Mouse (Mus musculus) thymus, adult 2 months (tissue): Measurements from ENCODE around the gene Psma6. TPM values are rescaled to one million over a fixed set of nuclear protein-coding genes. Genes with fewer than 3 reads are reported as not detected.
"Not testable (repeated sequence)": the region's sequence is repeated elsewhere in the genome, so short reads cannot be mapped to it uniquely, and the experiment has no call there.

Source experiments
- DNase-seq: peaks from one replicate; pipeline ENCODE4 v3.0.0; 2021
- H3K27ac ChIP-seq: fragments of 200-500 bp; 2 replicates; pipeline ENCODE4 v1.5.1; 2012; ENCODE audit warnings: low read length, control low read depth; ENCODE audit not compliant: control insufficient read depth, insufficient read depth
- H3K27me3 ChIP-seq: fragments of 200-500 bp; 2 replicates; pipeline ENCODE4 v1.6.1; 2012; ENCODE audit warnings: mild to moderate bottlenecking, low read length, moderate library complexity, mixed read lengths; ENCODE audit not compliant: control insufficient read depth, insufficient read depth
- H3K36me3 ChIP-seq: fragments of 200-500 bp; 2 replicates; pipeline ENCODE4 v1.6.1; 2012; ENCODE audit warnings: mild to moderate bottlenecking, low read length, moderate library complexity; ENCODE audit not compliant: control insufficient read depth, insufficient read depth
- H3K4me1 ChIP-seq: fragments of 200-500 bp; replicated peaks from 2 replicates; pipeline ENCODE4 v1.6.1; 2012; ENCODE audit warnings: low read length; ENCODE audit not compliant: control insufficient read depth, insufficient read depth
- H3K4me3 ChIP-seq: fragments of 200-500 bp; 2 replicates; pipeline ENCODE4 v1.5.1; 2012; ENCODE audit warnings: mild to moderate bottlenecking, low read length, control low read depth, moderate library complexity; ENCODE audit not compliant: control insufficient read depth, insufficient read depth
- CTCF ChIP-seq: fragments of 200-500 bp; IDR thresholded peaks from 2 replicates; pipeline ENCODE4 v1.5.1; 2012; ENCODE audit warnings: mild to moderate bottlenecking, control low read depth, low read length, moderate library complexity, borderline replicate concordance; ENCODE audit not compliant: control insufficient read depth, poor library complexity, insufficient read depth; ENCODE audit errors: extremely low read depth
- POLR2A ChIP-seq: fragments of 200-500 bp; IDR thresholded peaks from 2 replicates; pipeline ENCODE4 v1.6.1; 2012; ENCODE audit warnings: mild to moderate bottlenecking, low read length, control low read depth, moderate library complexity; ENCODE audit not compliant: control insufficient read depth, poor library complexity, insufficient read depth; ENCODE audit errors: extremely low read depth
- WGBS: fragments of 180-500 bp; shearing (Covaris S2); methylation state at CpG from one replicate; pipeline ENCODE4 v1.1.7; 2018; 5-methylcytosine and 5-hydroxymethylcytosine counted together
- polyA plus RNA-seq: library from polyadenylated mRNA; depleted of rRNA; stranded (reverse); fragments of >200 nt; gene quantifications from 2 replicates; pipeline ENCODE4 v1.2.3, GENCODE M21; 2012; rRNA removed

Gene Psma6
- 74.8 and 92.3 TPM in 2 replicates for polyA plus RNA-seq

- H3K36me3 ChIP-seq: no peaks in the 10 kb centered on the region
- peak; percentile 38 for DNase-seq
- TF ChIP-seq POLR2A: peak; percentile 10; the same call in 1 of the 2 replicates
- no peak for TF ChIP-seq CTCF
- WGBS: 56% methylated on average over 10 of the region's 10 CpGs
- peaks cover 58% of the 10 kb centered on the region for H3K4me1 ChIP-seq
- H3K4me3 ChIP-seq: no peak within 1 kb of the TSS
- H3K27me3 ChIP-seq: no peaks in the 10 kb centered on the region
- H3K27ac ChIP-seq: peak within 1 kb of the TSS; percentile 93
Observed at GRCm38 (mm10) chr12:55384023-55384749, at the start of gene Psma6. TSS of gene Psma6 (plus strand) at chr12:55384222.

GRCm38 (mm10) chr12:55338490-55338889 lies 45.5 kb upstream of the Psma6 start:
- H3K27me3 ChIP-seq, DNase-seq: not testable (repeated sequence)
- WGBS: 93% methylated on average over 1 of the region's 2 CpGs

GRCm38 (mm10) chr12:55343045-55343444 lies 41.0 kb upstream of the Psma6 start:
- WGBS: 89% methylated on average over 1 of the region's 1 CpGs
- not testable (repeated sequence) for H3K27ac ChIP-seq, H3K27me3 ChIP-seq, H3K4me1 ChIP-seq, H3K36me3 ChIP-seq, DNase-seq, H3K4me3 ChIP-seq

More at GRCm38 (mm10) chr12:55338490-55338889, 45.5 kb upstream of the Psma6 start:
- H3K4me3 ChIP-seq, H3K36me3 ChIP-seq, H3K4me1 ChIP-seq, H3K27ac ChIP-seq: not testable (repeated sequence)

GRCm38 (mm10) chr12:55343998-55344397 lies 40.0 kb upstream of the Psma6 start:
- Histone ChIP-seq H3K27me3 (no peaks in the 10 kb centered on the region), H3K4me1 (no peaks in the 10 kb centered on the region), H3K36me3 (no peaks in the 10 kb centered on the region), H3K27ac (no peak overlapping the region), H3K4me3 (no peak overlapping the region)
- WGBS: 98% methylated on average over 11 of the region's 11 CpGs
- no peak for TF ChIP-seq CTCF
- no peak for TF ChIP-seq POLR2A
- no peak for DNase-seq

- no peak for DNase-seq
- TF ChIP-seq POLR2A (no peak), CTCF (no peak)
- WGBS: 79% methylated on average over 13 of the region's 13 CpGs
- H3K27ac ChIP-seq: no peak overlapping the region
- no peaks in the 10 kb centered on the region for H3K36me3 ChIP-seq
- no peaks in the 10 kb centered on the region for H3K4me1 ChIP-seq
- no peak overlapping the region for H3K4me3 ChIP-seq
- no peaks in the 10 kb centered on the region for H3K27me3 ChIP-seq
Observed at GRCm38 (mm10) chr12:55344583-55344982, 39.4 kb upstream of the Psma6 start.

GRCm38 (mm10) chr12:55353423-55353822 lies 30.6 kb upstream of the Psma6 start:
- 90% methylated on average over 6 of the region's 6 CpGs for WGBS
- Histone ChIP-seq H3K27me3 (no peaks in the 10 kb centered on the region), H3K36me3 (no peaks in the 10 kb centered on the region), H3K4me1 (peaks cover 10% of the 10 kb centered on the region), H3K27ac (no peak overlapping the region), H3K4me3 (no peak overlapping the region)
- TF ChIP-seq POLR2A (no peak), CTCF (no peak)
- no peak for DNase-seq

- Histone ChIP-seq H3K36me3 (no peaks in the 10 kb centered on the region), H3K4me3 (no peak overlapping the region), H3K4me1 (peaks cover 14% of the 10 kb centered on the region), H3K27ac (no peak overlapping the region), H3K27me3 (no peaks in the 10 kb centered on the region)
- TF ChIP-seq CTCF (no peak), POLR2A (no peak)
- peak; percentile 62 for DNase-seq
- 19% methylated on average over 4 of the region's 4 CpGs for WGBS
Observed at GRCm38 (mm10) chr12:55354904-55355303, 29.1 kb upstream of the Psma6 start.
